Mouse (Mus musculus): ENCODE results near the gene Mllt6.

DNA sequence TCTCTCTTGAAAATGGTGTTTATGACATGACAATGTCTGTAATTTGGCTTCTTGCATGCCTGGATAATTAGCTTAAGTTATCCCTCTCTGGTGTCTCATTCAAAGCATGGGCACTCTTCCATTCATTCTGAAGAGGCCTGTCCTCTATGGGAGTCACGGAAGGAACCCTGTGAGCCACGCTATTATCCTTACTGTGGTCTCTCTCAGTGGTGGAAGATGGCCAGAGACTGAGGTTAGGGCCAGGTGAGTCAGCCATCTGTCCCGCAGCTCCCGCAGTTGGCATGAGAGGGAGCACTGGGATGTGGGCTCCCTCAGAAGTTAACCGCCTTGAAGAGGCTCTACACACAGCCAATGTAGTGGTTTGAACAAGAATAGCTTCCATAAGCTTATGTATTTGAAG lies 12.9 kb upstream of the Mllt6 start:
- TF ChIP-seq CTCF (IDR thresholded peaks at IDR 0.05; ENCODE audit: extremely low read depth, insufficient read depth, low read length), result no peak
- no peak for TF ChIP-seq POLR2A (IDR thresholded peaks at IDR 0.05; ENCODE audit: extremely low read depth, insufficient read depth, low read length)

Measured in cortical plate, adult 2 months (tissue).